Mouse (Mus musculus) ES-Bruce4 (cell line): ENCODE data around the gene Tvp23b.

ENCODE experiments used
- CTCF ChIP-seq: IDR thresholded peaks from one replicate; pipeline ENCODE4 v1.8.1; 2011; ENCODE audit warnings: low read depth, low read length
- EP300 ChIP-seq: IDR thresholded peaks from 2 replicates; pipeline ENCODE4 v1.6.1; 2011; ENCODE audit warnings: low read depth, low read length; ENCODE audit not compliant: insufficient read depth
- POLR2A ChIP-seq: IDR thresholded peaks from one replicate; pipeline ENCODE4 v1.8.1; 2011; ENCODE audit warnings: low read length; ENCODE audit not compliant: insufficient read depth

GRCm38 (mm10) chr11:62957626-62958180 is 78.4 kb downstream of the Tvp23b start:
- no peak for TF ChIP-seq CTCF
- TF ChIP-seq POLR2A, result no peak
- TF ChIP-seq EP300, result no peak
